ENCODE assay signal across 8 mouse cellular contexts in the genomic region with DNA sequence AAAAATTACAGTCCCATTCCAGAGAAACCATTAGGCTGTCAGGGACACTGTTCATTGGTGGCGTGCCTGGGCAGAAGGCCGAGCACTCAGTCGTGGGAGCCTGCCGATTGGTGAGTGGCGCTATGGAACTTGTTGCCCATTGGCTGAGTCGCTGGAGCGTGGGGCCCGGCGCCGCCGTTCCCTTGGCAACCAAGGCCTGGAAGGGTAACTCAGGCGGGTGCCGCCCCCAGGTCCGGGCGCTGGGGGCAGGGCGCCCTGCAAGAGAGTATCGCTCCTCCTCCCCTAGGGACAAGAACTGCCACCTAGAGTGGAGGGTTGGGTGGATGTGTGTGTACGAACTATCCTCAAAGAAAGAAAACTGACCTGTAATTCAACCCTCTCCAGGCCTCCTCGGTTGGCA. TPM values are rescaled to one million over a fixed set of nuclear protein-coding genes. Genes with fewer than 3 reads are reported as not detected.
DNase-seq lines count a peak whose midpoint lies in the region; ATAC-seq lines count a peak whose summit lies in the region.

No protein-coding gene starts in this region.

- no peaks in the 10 kb centered on the region for H3K27me3 ChIP-seq in hindbrain, embryonic 14.5 days (ENCODE audit: control insufficient read depth, insufficient read depth, low read length)

- DNase-seq in R1 (ENCODE audit: low read depth, low spot score), result peak; percentile 99
- DNase-seq in cerebellum, postnatal 25 days, result peak; percentile 95 to 97
- peak; percentile 89 to 95 for DNase-seq in frontal cortex, postnatal 25 days (ENCODE audit: low spot score in 2 of 2)
- peak; percentile 89 for DNase-seq in hindbrain, embryonic 14.5 days (ENCODE audit: low spot score)
- DNase-seq in layer of hippocampus, postnatal 36 days, result peak; percentile 96 to 97
- peak; percentile 96 for DNase-seq in lung, postnatal 25 days (ENCODE audit: low spot score)
- DNase-seq in retina, postnatal 1 day, result peak; percentile 98
- peak; percentile 89 for DNase-seq in thymus, postnatal 4 days

- peak overlapping the region; percentile 65 for H3K4me2 ChIP-seq in hindbrain, embryonic 14.5 days (replicated peaks)

- H3K27ac ChIP-seq in hindbrain, embryonic 14.5 days, result peak overlapping the region; percentile 86

- ATAC-seq in hindbrain, embryonic 14.5 days (ENCODE audit: low FRiP score), result peak; percentile 96

- WGBS in hindbrain, embryonic 14.5 days, result 0% methylated on average over 19 of the region's 19 CpGs

- no peaks in the 10 kb centered on the region for H3K9me3 ChIP-seq in hindbrain, embryonic 14.5 days (ENCODE audit: control insufficient read depth, low read length)

- H3K4me3 ChIP-seq in hindbrain, embryonic 14.5 days (replicated peaks; ENCODE audit: low read length), result peak overlapping the region; percentile 31

- peaks cover 26% of the 10 kb centered on the region for H3K4me1 ChIP-seq in hindbrain, embryonic 14.5 days (replicated peaks; ENCODE audit: control insufficient read depth, insufficient read depth, low read length)

- H3K36me3 ChIP-seq in hindbrain, embryonic 14.5 days (replicated peaks; ENCODE audit: control insufficient read depth, insufficient read depth), result no peaks in the 10 kb centered on the region

- peak overlapping the region; percentile 57 for H3K9ac ChIP-seq in hindbrain, embryonic 14.5 days

RNA-seq across cellular contexts. Expression of a gene that starts 8.3 kb away (rescaled TPM):
- 18.8 and 19.5 TPM in 2 replicates for polyA plus RNA-seq in hindbrain, embryonic 14.5 days (2014; fragmentation: Nextera tagmentation; extraction: Ambion mirVana)
- total RNA-seq in layer of hippocampus, postnatal 36 days (2021), result 10 to 100 TPM; 15.5 to 15.7 TPM

RNA-seq across cellular contexts. Expression of a gene that starts 8.7 kb away (rescaled TPM):
- 16.5 and 17.2 TPM in 2 replicates for polyA plus RNA-seq in hindbrain, embryonic 14.5 days (2014; fragmentation: Nextera tagmentation; extraction: Ambion mirVana)
- total RNA-seq in layer of hippocampus, postnatal 36 days (2021), result 10 to 100 TPM in 1 of 2 experiments, 1 to 10 TPM in 1; 9.3 to 10.0 TPM

RNA-seq across cellular contexts. Expression of a gene that starts 9.3 kb away (rescaled TPM):
- polyA plus RNA-seq in hindbrain, embryonic 14.5 days (2014; fragmentation: Nextera tagmentation; extraction: Ambion mirVana), result 2.5 and 3.8 TPM in 2 replicates
- total RNA-seq in layer of hippocampus, postnatal 36 days (2021), result 1 to 10 TPM; 2.5 to 2.6 TPM

RNA-seq across cellular contexts. Expression of a gene that starts 29.7 kb away (rescaled TPM):
- 48.0 and 56.9 TPM in 2 replicates for polyA plus RNA-seq in hindbrain, embryonic 14.5 days (2014; fragmentation: Nextera tagmentation; extraction: Ambion mirVana)
- 10 to 100 TPM; 67.2 to 85.4 TPM for total RNA-seq in layer of hippocampus, postnatal 36 days (2021)

RNA-seq across cellular contexts. Expression of a gene that starts 58.3 kb away (rescaled TPM):
- not detected in 2 replicates for polyA plus RNA-seq in hindbrain, embryonic 14.5 days (2014; fragmentation: Nextera tagmentation; extraction: Ambion mirVana)
- total RNA-seq in layer of hippocampus, postnatal 36 days (2021), result not detected

Comparison
In these comparisons a context has a peak if more than half of its experiments do, and no peak if none do; other contexts are left out.
1. Peak in every context shown above with its lines: DNase-seq, ATAC-seq, H3K4me3 ChIP-seq and H3K27ac ChIP-seq.